Mouse (Mus musculus): ENCODE results near the gene Rps21.
"Not testable (repeated sequence)": the region's sequence is repeated elsewhere in the genome, so short reads cannot be mapped to it uniquely, and the experiment has no call there.

Gene Rps21

GRCm38 (mm10) chr2:180259826-180260609 lies 2.8 kb downstream of the Rps21 start:
- DNase-seq: not testable (repeated sequence)

GRCm38 (mm10) chr2:180260610-180261480 lies 3.7 kb downstream of the Rps21 start:
- no peak for DNase-seq

- DNase-seq: no peak
These were observed 4.7 kb downstream of the Rps21 start for GRCm38 (mm10) chr2:180261901-180262300.

- peak; percentile 60 to 64 for DNase-seq
These were observed 5.3 kb downstream of the Rps21 start for GRCm38 (mm10) chr2:180262441-180262840.

- DNase-seq: no peak
These were observed 5.7 kb downstream of the Rps21 start for GRCm38 (mm10) chr2:180262891-180263290.

GRCm38 (mm10) chr2:180267955-180268354 lies 10.8 kb downstream of the Rps21 start:
- DNase-seq: no peak

- no peak for DNase-seq
These were observed 12.2 kb downstream of the Rps21 start for GRCm38 (mm10) chr2:180269329-180269728.

- no peak for DNase-seq
These were observed 13.5 kb downstream of the Rps21 start for GRCm38 (mm10) chr2:180270537-180271255.

GRCm38 (mm10) chr2:180271804-180272395 lies 14.7 kb downstream of the Rps21 start:
- DNase-seq: no peak

- DNase-seq: peak; percentile 64 to 66
These were observed 15.7 kb downstream of the Rps21 start for GRCm38 (mm10) chr2:180272884-180273321.

GRCm38 (mm10) chr2:180273394-180274244 lies 16.4 kb downstream of the Rps21 start, which contains the start of gene Cables2:
Gene Cables2, minus strand, starts transcription at chr2:180273496.
- DNase-seq: peak; percentile 95 to 97

- no peak for DNase-seq
These were observed 17.3 kb downstream of the Rps21 start for GRCm38 (mm10) chr2:180274523-180274922.

- peak; percentile 82 to 90 for DNase-seq
These were observed 18.7 kb downstream of the Rps21 start for GRCm38 (mm10) chr2:180275836-180276235.

- no peak for DNase-seq
These were observed 19.2 kb downstream of the Rps21 start for GRCm38 (mm10) chr2:180276385-180276784.

GRCm38 (mm10) chr2:180276851-180277259 lies 19.7 kb downstream of the Rps21 start:
- DNase-seq: no peak

- DNase-seq: peak in 1 of 2 experiments; percentile 45
These were observed 20.7 kb downstream of the Rps21 start for GRCm38 (mm10) chr2:180277773-180278320.

GRCm38 (mm10) chr2:180279321-180279720 lies 22.1 kb downstream of the Rps21 start:
- DNase-seq: no peak

- DNase-seq: no peak
These were observed 31.8 kb downstream of the Rps21 start for GRCm38 (mm10) chr2:180288966-180289365.

- DNase-seq: peak; percentile 63 to 73
These were observed 32.4 kb downstream of the Rps21 start, which contains the start of gene Rbbp8nl for GRCm38 (mm10) chr2:180289440-180290108. Gene Rbbp8nl, minus strand, starts transcription at chr2:180289879.

GRCm38 (mm10) chr2:180290503-180290902 lies 33.3 kb downstream of the Rps21 start:
- no peak for DNase-seq
